Mouse (Mus musculus): ENCODE data around the gene Fam186a.
"Not testable (repeated sequence)": the region's sequence is repeated elsewhere in the genome, so short reads cannot be mapped to it uniquely, and the experiment has no call there.

The Fam186a gene

DNA sequence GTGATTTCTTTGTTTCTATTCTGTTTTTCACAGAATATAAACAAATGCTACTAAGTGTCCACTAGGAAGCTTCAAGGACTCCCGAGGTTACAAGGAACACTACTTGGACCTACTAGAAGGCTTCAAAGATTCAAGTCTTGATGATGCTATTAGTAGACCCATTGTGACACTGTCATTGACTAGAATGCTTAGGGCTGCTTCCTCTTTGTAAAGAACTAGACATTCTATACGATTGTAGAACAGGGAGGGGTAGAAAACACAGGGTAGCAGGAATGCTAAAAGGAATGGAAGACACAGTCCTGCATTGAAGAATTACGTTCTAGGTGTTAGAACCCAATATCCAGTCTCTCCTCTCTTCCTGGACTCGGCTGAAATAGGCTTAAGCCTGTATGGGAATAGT lies at the start of gene Fam186a:
Gene Fam186a, minus strand, starts transcription at position 101 of the 400 bp plus-strand sequence.
- no peak for DNase-seq (ENCODE audit: low spot score)

DNA sequence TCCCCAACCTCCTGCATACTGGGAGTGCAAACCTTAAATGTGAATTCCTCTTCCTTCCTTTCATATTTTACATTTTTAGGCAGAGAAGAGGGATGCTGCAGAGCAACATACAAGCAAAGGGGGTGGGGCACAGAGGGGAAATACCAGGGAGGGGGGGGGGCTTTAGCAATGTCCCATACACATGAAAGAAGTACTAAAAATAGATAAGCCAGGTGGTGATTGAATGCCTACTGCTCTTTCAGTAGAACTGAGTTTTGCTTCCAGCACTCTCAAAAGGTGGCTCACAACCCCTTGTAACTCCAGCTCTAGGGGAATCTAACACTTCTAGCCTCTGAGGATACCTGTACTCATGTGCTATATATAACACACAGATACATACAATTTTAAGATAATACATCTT lies 39.3 kb upstream of the Fam186a start:
- DNase-seq (ENCODE audit: low spot score), result no peak

DNA sequence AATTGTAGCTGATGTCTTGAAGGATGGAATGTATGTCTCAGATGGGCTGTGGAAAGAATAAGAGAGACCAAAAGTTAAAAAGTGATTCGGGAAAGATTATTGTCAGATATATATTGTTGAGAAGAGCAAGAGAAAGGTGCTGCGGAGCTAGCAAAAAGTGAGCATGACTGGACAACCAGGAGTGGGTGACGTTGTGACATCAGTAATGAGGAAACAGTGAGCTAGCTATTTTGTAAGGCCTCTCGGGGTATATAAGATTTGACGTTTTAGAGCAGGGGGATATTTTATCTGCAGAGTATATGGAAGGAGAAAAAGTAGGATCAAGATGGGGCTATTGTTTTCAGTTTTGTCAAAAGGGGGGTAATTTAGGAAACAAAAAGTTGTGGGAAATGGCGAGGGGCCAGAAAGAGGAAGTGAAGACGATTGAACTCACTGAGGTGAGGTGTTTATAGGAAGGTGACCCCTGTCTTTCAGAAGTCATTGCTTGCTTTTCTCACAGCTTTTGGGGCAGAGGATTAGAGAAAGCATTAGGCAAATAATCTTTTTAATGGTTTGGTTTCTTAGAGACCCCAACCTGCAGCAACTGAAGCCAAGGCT lies 37.9 kb upstream of the Fam186a start:
- DNase-seq (ENCODE audit: low spot score), result no peak

DNA sequence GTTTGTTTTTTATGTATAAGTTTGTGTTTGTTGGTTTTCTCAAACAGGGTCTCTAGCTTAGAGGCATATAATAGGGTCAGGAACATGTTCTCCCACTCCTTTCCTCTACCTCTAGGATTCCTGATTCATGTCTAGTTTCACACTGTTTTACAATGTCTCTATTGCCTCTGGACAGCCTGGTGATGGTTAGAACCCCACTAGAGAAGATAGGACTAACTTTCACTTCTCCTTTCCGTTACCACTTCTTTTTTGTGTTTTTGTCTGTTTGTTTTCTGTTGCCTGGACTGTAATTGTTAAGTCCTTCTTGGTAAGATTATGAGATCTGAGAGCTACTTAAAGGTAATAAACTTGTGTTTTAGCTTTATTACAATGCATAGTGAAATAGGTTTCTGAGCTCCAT lies 32.5 kb upstream of the Fam186a start:
- DNase-seq (ENCODE audit: low spot score), result no peak

DNA sequence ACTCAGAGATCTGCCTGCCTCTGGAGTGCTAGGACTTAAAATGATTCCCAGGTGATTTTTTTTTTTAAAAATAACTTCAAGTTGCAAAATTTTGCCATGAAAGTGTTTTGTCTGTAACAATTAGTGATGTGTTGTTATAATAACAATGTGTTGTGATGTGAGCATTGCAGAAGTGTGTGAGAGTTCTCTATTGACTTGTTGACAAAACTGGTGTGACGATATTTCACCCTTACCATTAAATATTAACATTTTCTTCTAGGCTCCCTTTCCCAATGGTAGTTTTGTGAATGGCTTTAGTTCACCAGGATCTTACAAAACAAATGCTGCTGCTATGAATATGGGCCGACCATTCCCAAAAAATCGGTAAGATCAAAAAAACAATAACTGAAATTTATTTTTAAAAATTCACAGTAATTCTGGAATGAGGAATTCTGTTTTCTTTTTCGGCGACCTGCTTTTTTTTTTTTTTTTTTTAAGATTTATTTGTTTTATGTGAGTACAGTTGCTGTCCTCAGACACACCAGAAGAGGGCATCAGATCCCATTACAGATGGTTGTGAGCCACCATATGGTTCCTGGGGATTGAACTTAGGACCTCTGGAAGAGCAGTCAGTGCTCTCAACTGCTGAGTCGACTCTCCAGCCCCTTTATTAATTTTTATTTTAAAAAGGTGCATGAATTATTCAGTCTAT lies 30.4 kb upstream of the Fam186a start:
- no peak for DNase-seq (ENCODE audit: low spot score)

DNA sequence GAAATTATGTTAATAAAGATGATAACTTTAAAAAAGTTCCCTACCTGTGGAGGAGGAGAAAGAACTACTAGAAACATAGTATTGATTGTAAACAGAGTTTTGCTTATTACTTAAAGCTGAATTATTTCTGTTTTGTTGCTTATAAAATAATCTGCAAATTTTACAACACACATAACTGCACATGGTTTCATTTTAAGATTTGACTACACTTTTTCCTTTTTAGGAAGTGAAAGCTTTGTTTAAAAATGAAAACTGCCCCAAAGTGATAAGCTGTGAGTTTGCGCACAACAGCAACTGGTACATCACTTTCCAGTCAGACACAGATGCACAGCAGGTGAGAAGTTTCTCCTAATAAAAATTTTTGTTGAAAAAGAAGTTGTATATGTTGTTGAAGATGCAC lies 26.2 kb upstream of the Fam186a start:
- no peak for DNase-seq (ENCODE audit: low spot score)

DNA sequence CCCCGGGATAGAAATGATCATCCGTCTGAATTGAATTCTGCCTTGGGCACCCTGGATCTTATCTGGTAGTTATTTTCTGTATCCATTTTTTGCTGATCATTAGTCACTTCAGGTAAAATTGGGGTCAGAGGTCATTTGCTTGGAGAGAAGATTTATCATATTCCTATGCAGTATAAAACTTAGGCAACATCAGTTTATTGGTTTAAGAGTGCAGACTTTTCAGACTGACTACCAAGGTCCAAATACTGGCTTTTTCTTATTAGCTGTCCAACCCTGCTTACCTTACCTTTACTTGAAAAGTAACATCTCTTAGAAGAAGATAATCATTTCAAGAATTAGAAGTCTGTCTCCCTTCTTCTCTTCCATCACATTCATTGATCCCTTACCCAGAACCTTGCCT lies 12.9 kb upstream of the Fam186a start:
- no peak for DNase-seq (ENCODE audit: low spot score)

DNA sequence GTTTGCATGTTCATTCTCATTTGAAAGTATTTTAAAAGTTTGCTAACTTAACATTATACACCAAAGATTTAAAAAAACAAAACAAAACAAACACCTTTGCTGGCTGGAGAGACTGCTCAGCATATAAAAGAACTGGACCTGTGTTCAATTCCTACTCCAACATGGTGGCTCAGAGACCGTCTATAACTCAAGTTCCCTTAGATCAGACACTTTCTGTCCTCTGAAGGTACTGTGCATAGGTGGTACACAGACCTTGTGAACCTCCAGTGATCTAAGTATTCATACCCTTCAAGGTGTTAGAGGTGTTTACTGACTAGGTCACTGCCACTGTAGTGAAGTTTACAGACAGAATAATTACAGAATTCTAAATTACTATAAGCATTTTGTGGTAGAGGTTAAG lies 12.4 kb upstream of the Fam186a start:
- no peak for DNase-seq (ENCODE audit: low spot score)

DNA sequence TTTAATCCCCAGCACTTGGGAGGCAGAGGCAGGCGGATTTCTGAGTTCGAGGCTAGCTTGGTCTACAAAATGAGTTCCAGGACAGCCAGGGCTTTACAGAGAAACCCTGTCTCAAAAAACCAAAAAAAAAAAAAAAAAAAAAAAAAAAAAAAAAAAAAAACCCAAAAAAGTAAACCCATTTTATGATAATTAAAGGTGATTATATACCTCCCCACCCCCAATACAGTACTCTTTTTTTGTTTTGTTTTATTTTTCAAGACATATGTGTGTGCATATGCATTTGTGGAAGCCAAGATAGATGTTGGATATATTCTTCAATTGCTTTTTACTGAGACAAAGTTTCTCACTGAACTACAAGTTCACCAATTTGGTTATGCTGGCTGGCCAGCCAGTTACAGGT lies 9.3 kb upstream of the Fam186a start:
- DNase-seq (ENCODE audit: low spot score), result not testable (repeated sequence)

DNA sequence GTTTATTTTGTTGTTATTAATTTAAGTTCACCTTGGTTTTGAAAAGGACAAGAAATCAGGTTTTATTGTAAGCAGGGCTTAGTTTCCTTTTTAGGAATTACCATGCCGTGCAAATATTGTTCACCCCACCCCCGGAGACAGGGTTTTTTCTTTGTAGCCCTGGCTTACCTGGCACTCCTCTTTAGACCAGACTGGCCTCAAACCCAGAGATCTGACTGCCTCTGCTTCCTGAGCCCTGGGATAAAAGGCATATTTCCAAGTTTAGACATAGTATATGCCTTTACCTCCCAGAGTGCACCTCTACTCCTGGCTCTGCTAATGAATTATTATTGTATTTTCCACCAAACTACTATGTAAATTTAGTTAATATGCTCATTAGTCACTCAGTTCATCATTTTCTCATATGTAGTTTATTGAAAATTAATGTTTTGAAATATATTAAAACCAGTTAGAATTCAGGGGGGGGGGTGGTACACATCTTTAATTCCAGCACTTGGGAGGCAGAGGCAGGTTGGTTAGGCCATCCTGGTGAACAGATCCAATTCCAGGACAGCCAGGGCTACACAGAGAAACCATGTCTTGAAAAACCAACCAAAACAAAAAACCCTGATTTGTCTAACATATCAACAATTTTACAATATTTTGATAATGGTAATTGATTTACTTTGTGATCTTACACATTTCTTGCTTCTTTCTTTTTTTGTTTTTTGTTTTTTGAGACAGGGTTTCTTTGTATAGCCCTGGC lies 7.8 kb upstream of the Fam186a start:
- no peak for DNase-seq (ENCODE audit: low spot score)

DNA sequence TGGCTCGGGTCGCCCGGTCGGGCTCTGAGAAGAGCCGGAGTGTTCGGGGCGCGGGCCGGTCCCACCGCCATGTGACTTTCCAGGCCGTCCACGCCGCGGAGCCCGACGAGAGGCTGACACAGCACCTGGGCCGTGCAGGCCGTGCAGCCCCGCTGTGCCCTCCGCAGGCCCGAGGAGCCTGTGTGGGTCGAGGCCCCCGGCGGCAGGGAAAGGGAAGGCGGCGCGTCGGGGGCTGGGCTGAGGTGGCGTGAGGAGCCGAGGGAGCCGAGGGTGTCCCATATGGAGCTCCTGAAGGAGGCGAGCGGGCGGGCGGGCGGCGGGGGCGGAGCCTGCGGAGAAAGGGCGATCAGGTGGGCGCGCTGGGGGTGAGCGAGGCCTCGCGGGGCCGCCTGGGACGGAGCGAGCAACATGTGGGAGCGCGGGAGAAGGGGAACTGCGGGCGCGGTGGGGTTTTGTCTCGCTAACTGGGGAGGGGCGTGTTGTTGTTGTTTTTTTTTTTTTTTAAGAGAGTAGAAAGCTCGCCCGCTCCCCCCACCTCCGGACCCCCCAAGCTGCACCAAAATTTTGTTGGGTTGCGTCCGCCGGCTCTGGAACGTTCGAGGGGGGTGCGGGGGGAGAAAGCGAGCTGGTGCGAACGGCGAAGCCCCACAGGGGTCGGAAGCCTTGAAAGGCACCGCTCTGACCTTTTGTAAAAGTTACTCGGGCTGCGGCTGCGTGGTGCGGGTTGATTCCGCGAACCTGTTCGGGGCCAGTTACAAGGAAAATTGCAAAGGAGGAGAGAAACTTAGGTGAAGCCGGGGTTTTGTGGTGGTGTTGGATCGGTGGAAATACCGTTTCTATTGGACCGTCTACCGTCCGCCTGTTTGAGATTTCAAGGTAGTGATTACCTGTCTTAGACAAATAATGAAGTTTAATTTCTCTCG lies 6.4 kb upstream of the Fam186a start:
- DNase-seq (ENCODE audit: low spot score), result peak; percentile 24

DNA sequence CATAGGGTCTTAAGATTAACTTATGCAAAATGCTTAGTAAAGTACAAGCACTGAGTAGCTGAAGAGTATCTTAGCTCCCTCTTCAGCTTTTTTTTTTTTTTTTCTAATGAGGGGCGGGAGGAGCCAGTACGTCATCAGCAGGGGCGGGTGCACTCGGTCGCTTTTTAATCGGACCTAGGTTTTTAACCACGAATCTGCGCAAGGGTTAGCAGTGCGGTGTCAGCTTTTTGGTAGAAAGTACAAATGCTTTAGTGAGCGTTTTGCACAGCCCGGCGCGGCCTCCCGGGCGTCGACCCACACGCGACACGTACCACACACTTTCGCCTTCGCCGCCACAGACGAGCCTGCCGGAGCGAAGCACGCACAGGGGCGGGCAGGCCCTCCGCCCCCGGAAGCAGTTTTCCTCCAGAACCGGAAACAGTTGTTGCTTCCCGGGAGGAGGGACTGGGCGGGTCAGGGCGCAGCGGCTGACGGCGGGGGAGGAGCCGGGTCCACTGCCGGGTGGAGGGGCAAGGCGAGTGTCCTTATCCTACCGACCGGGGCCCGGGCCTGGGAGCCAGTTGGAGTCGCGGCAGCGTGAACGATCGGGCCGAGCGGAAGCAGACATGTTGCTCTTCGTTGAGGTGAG lies 5.6 kb upstream of the Fam186a start:
- peak; percentile 93 for DNase-seq (ENCODE audit: low spot score)

DNA sequence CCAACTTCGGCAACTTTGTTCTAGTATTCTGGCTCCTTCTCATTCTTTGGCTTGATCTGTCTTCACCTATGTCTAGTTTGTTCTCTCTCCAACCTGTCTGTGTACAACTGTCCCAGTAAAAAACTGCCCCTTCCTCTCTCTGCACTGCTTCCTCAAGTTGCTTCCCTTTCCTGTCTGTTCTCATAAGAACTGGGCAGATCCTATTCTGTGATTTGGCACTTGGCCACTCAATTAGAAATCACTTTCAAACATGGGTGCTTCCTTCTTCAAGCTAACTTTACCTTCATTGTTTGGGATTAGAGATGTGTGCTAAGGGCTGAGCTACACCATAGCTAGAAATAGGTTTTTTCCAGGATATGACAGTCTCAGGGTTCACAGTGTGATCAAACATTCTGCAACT lies 3.7 kb upstream of the Fam186a start:
- DNase-seq (ENCODE audit: low spot score), result no peak

DNA sequence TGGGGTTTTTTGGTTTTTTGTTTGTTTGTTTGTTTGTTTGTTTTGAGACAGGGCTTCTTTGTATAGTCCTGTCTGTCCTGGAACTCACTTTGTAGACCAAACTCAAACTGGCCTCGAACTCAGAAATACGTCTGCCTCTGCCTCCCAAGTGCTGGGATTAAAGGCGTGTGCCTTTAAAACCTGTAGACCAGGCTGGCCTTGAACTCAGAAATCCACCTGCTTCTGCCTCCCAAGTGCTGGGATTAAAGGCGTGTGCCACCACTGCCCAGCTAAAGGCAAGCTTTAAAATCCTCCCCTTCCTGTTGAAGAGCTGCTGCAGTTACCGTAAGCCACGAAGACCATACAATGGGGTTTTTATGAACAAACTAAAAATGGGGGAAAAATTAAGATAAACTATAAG lies 2.9 kb upstream of the Fam186a start, which contains the start of gene Larp4:
Gene Larp4, plus strand, starts transcription at position 301 of the 400 bp plus-strand sequence.
- DNase-seq (ENCODE audit: low spot score), result not testable (repeated sequence)

DNA sequence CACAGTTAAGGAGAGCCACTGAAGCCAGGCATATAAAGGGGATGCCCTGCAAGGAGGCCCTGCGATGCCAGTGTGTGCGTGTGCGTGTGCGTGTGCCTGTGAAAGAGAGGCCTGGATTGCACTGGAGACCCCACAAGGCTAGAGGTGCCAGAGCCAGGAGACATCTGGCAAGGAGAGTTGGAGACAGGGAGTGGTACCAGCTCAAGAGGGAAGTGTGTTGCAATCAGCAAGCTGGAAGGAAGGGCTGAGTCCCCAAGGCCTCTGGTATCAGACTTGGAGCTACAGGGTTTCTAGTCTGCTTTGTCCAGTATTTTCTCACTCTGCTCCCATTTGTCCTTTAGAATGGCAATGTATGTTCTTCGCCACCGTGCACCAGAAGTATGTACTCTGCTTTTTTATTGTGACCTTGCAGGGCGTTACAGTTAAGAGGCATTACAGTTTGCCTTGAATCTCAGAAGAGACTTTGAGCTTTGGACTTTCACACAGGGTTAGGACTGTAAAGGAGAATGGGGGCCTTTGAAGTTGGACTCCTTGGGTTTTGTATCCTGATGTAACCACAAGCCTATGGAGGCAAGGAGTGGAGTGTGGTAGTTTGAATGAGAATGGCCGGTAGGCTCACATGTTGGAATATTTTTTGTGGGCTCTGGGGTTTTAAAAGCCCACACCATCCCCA lies 1.6 kb downstream of the Fam186a start:
- DNase-seq (ENCODE audit: low spot score), result no peak

DNA sequence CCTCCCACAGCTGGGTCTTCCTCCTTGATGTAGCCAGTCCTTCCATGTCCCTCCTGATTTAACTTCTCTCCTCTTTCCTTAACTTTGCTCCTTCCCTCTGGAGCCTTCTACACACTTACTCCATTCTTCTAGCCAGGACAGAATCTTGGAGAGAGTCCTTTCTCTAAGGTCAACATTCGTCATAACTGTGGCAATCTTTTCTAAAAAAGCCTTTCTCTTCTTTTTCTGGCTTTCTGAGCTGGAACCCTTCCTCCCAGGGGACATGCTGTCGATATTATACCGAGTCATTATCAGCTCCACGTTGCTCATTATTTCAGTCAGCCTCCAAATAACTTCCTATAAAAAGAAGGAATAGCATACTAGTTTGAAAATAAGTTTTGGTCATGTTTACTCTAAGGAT lies 11.5 kb downstream of the Fam186a start:
- DNase-seq (ENCODE audit: low spot score), result no peak

DNA sequence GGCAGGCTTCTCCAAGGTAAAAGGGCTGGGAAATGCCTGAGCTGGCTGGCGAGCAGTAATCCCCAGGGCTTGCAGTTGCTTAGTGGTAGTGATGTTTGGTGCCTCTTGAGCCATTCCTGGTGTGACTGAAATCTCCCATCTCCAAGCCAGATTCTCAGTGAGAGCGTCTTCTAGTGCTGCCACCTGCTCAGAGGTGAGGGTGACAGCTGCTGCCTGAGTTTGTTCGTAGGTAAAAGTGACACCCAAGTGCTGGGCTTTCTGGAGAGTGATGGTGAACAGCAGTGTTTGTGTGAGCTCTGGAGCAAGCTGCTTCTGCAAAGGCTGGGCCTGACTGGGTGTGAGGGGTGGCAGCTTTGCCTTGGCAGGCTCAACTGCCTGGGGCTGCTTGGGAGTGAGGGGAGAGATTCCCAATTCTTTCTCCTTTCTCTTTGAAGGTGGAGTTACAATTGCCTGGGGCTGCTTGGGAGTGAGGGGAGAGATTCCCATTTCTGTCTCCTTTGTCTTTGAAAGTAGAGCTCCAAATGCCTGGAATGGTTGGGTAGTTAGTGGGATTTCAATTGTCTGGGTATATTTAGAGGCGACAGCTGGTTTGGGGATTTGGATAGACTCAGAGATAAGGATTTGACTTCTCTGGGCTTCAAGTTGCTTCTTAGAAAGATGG lies 25.8 kb downstream of the Fam186a start:
- no peak for DNase-seq (ENCODE audit: low spot score)

DNA sequence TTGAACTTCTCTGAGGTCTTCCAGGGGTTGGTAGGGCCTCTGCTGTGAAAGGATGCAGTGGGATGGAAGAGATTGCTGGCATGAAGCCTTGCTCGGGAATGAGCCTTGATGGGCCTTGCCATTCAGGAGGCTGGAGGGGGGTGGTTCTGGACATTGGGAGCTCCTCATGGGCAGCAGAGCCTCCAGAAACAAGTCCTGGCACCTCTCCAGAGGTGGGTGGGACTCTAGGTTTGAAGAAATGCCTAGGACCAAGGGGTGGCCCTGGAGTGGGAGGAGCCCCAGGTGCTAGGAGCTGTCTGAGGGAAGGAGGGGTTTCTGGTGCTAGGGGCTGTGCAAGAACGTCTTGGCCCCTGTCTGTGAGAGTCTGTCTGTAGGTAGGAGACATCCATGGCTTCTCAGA lies 26.4 kb downstream of the Fam186a start:
- no peak for DNase-seq (ENCODE audit: low spot score)

DNA sequence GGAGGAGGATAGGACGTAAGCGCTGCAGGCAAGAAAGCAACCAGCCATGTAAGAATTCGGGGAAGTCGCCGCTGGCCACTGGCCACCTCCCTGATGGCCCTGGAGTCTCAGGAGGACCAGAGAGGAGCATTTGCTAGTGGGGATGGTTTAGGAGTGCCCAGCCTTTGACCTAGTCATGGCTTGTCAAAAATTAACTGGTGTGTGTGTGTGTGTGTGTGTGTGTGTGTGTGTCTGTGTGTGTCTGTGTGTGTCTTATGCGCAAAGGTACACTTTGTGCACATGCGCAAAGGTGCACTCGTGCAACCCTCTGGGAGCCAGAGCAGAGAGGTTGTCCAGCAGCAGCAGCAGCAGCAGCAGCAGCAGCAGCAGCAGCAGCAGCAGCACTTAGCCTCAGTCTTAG lies 29.0 kb downstream of the Fam186a start:
- no peak for DNase-seq (ENCODE audit: low spot score)

DNA sequence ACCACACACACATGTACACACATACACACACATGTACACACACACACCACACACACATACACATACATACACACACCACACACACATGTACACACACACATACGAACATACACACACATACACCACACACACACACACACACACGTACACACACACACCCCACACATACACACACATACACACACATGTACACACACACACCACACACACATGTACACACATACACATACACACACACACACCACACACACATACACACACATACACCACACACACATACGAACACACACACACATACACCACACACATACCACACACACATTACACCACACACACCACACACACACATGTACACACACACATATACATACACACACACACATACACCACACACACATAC lies 30.2 kb downstream of the Fam186a start:
- no peak for DNase-seq (ENCODE audit: low spot score)

DNA sequence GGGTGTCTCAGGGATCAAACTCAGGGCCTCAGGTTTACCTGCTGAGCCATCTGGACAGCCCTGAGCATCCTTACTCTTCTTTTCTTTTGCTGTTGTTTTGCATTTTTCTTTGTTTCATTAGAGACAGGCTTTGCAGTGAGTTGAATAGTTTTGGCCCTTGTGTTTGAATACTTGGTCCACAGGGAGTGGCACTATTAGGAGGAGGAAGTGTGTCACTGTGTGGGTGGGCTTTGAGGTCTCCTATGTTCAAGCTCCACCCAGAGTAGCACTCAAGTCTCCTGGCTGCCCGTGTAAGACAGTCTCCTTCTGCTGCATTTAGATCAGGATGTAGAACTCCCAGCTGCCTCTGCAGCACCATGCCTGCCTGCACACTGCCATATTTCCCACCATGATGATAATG lies 32.4 kb downstream of the Fam186a start:
- DNase-seq (ENCODE audit: low spot score), result no peak
